Mouse (Mus musculus) CH12.LX (cell line): ENCODE measurements around the gene Btnl4. TPM values are rescaled to one million over a fixed set of nuclear protein-coding genes. Genes with fewer than 3 reads are reported as not detected.
"Not testable (repeated sequence)": the region's sequence is repeated elsewhere in the genome, so short reads cannot be mapped to it uniquely, and the experiment has no call there.

Experiments used
- DNase-seq: peaks from one replicate; pipeline ENCODE4 v3.0.0-alpha.2; 2013; ENCODE audit errors: extremely low read depth
- H3K27ac ChIP-seq: 2 replicates; pipeline ENCODE4 v1.5.1; 2012; ENCODE audit warnings: low read depth, mild to moderate bottlenecking, control low read depth, moderate library complexity; ENCODE audit not compliant: insufficient read depth
- H3K27me3 ChIP-seq: replicated peaks from 2 replicates; pipeline ENCODE3; 2012; ENCODE audit warnings: inconsistent platforms
- H3K36me3 ChIP-seq, 2 experiments: replicated peaks in 1 of 2; 2 replicates each; pipeline versions ENCODE3 to v1.6.1; 2012; ENCODE audit warnings: inconsistent platforms in 1 of 2, low read length in 1 of 2, mild to moderate bottlenecking in 1 of 2, mixed read lengths in 1 of 2, moderate library complexity in 1 of 2; ENCODE audit not compliant: control insufficient read depth in 1 of 2, insufficient read depth in 1 of 2
- H3K4me1 ChIP-seq, 2 experiments: 2 replicates each; pipeline ENCODE4 v1.6.1; 2012; ENCODE audit warnings: inconsistent platforms in 1 of 2, moderate library complexity in 1 of 2; ENCODE audit not compliant: insufficient read depth in 2 of 2, control insufficient read depth in 1 of 2
- H3K4me2 ChIP-seq: 2 replicates; pipeline ENCODE4 v1.6.1; 2012; ENCODE audit warnings: low read depth, mild to moderate bottlenecking, control low read depth; ENCODE audit not compliant: poor library complexity, insufficient read depth, severe bottlenecking
- H3K4me3 ChIP-seq, 3 experiments: fragments of 150-350 bp in 1 of 3; sonication (generic) in 1 of 3; replicated peaks in 1 of 3; 2 replicates each; pipeline versions ENCODE3 to v1.5.1; 2011 to 2012; ENCODE audit warnings: low read depth in 2 of 3, low read length in 2 of 3, mild to moderate bottlenecking in 2 of 3, moderate library complexity in 2 of 3, control low read depth in 1 of 3, improper control_type of control experiment in 1 of 3, inconsistent platforms in 1 of 3, mixed read lengths in 1 of 3; ENCODE audit not compliant: poor library complexity in 1 of 3
- H3K79me2 ChIP-seq: replicated peaks from 2 replicates; pipeline ENCODE4 v1.6.1; 2012; ENCODE audit warnings: mild to moderate bottlenecking, moderate library complexity; ENCODE audit not compliant: control insufficient read depth, poor library complexity, insufficient read depth, severe bottlenecking; ENCODE audit errors: extremely low read depth
- H3K9ac ChIP-seq: 2 replicates; pipeline ENCODE4 v1.6.1; 2012; ENCODE audit warnings: low read depth, mild to moderate bottlenecking, control low read depth, moderate library complexity; ENCODE audit not compliant: insufficient read depth
- H3K9me3 ChIP-seq: replicated peaks from 2 replicates; pipeline ENCODE3; 2012; ENCODE audit warnings: low read length, inconsistent platforms, mixed read lengths
- BHLHE40 ChIP-seq: IDR thresholded peaks from 2 replicates; pipeline ENCODE4 v1.6.1; 2011; ENCODE audit warnings: mild to moderate bottlenecking, low read depth, low read length, improper control_type of control experiment
- E2F4 ChIP-seq: IDR thresholded peaks from 2 replicates; pipeline ENCODE4 v1.6.1; 2011; ENCODE audit warnings: low read depth, low read length, improper control_type of control experiment; ENCODE audit not compliant: insufficient replicate concordance
- ETS1 ChIP-seq: conservative IDR thresholded peaks from 2 replicates; pipeline ENCODE4 v1.6.1; 2012; ENCODE audit warnings: low read depth, mild to moderate bottlenecking, inconsistent platforms, low read length, improper control_type of control experiment, moderate library complexity
- GABPA ChIP-seq: IDR thresholded peaks from 2 replicates; pipeline ENCODE4 v1.6.1; 2012; ENCODE audit warnings: low read depth, low read length, improper control_type of control experiment, inconsistent platforms; ENCODE audit not compliant: insufficient replicate concordance
- JUN ChIP-seq: IDR thresholded peaks from 2 replicates; pipeline ENCODE4 v1.6.1; 2011; ENCODE audit warnings: low read depth, mild to moderate bottlenecking, low read length, improper control_type of control experiment, moderate library complexity; ENCODE audit not compliant: insufficient read depth
- MAX ChIP-seq: IDR thresholded peaks from 2 replicates; pipeline ENCODE4 v1.6.1; 2011; ENCODE audit warnings: low read length, improper control_type of control experiment
- NRF1 ChIP-seq: IDR thresholded peaks from 2 replicates; pipeline ENCODE4 v1.6.1; 2014; ENCODE audit warnings: low read depth, mild to moderate bottlenecking, inconsistent platforms, low read length, improper control_type of control experiment, moderate library complexity
- POLR2A ChIP-seq: IDR thresholded peaks from 2 replicates; pipeline ENCODE4 v1.6.1; 2011; ENCODE audit warnings: low read depth, mild to moderate bottlenecking, improper control_type of control experiment, low read length
- SMC3 ChIP-seq: IDR thresholded peaks from 2 replicates; pipeline ENCODE4 v1.6.1; 2011; ENCODE audit warnings: low read depth, low read length, improper control_type of control experiment
- TCF12 ChIP-seq: IDR thresholded peaks from 2 replicates; pipeline ENCODE4 v1.6.1; 2014; ENCODE audit warnings: low read depth, mild to moderate bottlenecking, inconsistent platforms, low read length, improper control_type of control experiment
- UBTF ChIP-seq: IDR thresholded peaks from 2 replicates; pipeline ENCODE4 v1.6.1; 2012; ENCODE audit warnings: low read depth, mild to moderate bottlenecking, inconsistent platforms, low read length, improper control_type of control experiment, moderate library complexity
- USF1 ChIP-seq: IDR thresholded peaks from 2 replicates; pipeline ENCODE4 v1.6.1; 2014; ENCODE audit warnings: low read depth, mild to moderate bottlenecking, inconsistent platforms, low read length, improper control_type of control experiment
- dilution Hi-C: fragments of 300-500 bp; cut with MboI; formaldehyde crosslinking; loops from 2 replicates; pipeline ENCODE4 v1.14.3; 2020; ENCODE audit warnings: low sequenced_read_pairs; ENCODE audit not compliant: extremely low pct_unique_long_range_greater_than_20kb, extremely low pct_ligation_motif_present
- in situ Hi-C: fragments of 300-500 bp; cut with MboI; formaldehyde crosslinking; loops from 3 replicates; pipeline ENCODE4 v1.14.3; 2019; ENCODE audit warnings: low sequenced_read_pairs, low pct_ligation_motif_present, low pct_unique_long_range_greater_than_20kb, mixed read lengths
- polyA plus RNA-seq: library from polyadenylated mRNA; unstranded; fragments of >175 nt; gene quantifications from 2 replicates; pipeline ENCODE4 v1.2.1, GENCODE M21; 2012; ENCODE audit warnings: low read depth; ENCODE audit not compliant: insufficient read length
- total RNA-seq, 2 experiments: library from RNA; depleted of rRNA; stranded (reverse); fragments of 300-350 nt in 1 of 2; fragments of >200 nt in 1 of 2; gene quantifications; 2 replicates each; pipeline ENCODE4 v1.2.3; 2012 to 2014

Gene Btnl4
- total RNA-seq (2012; rRNA removed) (not detected in 2 replicates), total RNA-seq (2014; rRNA removed) (not detected in 2 replicates), polyA plus RNA-seq (not detected in 2 replicates)

DNA sequence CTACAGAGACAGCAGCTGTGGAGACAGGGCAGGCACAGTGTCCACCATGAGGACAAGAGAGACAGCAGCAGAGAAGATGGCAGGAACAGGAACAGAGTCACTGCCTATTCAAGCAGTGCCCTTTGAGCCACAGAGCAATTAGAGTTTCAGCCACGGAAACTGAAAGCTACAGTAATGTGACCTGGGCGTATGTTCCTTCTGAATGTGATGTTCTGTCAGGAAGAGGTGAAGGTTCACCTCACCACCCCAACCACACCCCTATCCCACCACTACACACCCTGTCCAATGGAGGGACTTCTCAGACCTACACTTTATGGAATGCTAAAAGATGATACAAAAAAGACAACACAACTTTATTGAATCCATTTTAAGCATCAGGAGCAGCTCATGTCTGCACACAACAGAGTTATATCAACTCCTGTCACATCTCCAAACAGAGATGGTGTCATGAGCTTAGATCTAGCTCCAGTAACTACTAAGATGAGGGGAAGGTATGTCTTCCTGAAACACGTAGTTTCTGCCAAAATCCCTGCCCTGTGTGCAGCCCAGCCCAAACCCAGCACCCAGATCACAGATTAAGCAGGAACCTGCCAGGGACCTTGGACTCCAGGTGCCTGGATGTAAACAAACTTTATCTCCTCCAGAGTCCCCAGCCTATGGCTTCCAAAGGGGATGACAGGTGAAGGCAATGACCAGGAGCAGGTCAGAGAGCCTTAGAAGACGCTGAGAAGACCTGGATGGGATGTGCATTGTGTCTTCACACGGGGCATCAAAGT lies at the start of gene Btnl4:
TSS of gene Btnl4 (minus strand) at position 81 of the 776 bp plus-strand sequence.
- H3K9me3 ChIP-seq, H3K27ac ChIP-seq, dilution Hi-C loops, DNase-seq, H3K9ac ChIP-seq, H3K4me2 ChIP-seq, H3K79me2 ChIP-seq, in situ Hi-C loops, H3K4me3 ChIP-seq, H3K4me1 ChIP-seq, H3K36me3 ChIP-seq: not testable (repeated sequence)
- peaks cover 41% of the 10 kb centered on the region for H3K27me3 ChIP-seq

DNA sequence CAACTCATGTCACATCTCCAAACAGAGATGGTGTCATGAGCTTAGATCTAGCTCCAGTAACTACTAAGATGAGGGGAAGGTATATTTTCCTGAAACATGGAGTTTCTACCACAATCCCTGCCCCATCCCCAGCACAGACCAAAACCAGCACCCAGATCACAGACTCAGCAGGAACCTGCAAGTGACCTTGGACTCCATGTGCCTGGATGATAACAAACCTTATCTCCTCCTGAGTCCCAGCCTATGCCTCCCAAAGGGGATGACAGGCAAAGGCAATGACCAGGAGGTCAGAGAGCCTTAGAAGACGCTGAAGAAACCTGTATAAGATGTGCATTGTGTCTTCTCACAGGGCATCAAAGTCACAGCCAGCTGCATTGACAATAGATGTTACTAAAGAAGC lies 41.9 kb upstream of the Btnl4 start:
- dilution Hi-C loops: no loop called here
- H3K79me2 ChIP-seq: no peaks in the 10 kb centered on the region
- H3K4me3 ChIP-seq: no peak overlapping the region
- no peaks in the 10 kb centered on the region for H3K4me1 ChIP-seq
- DNase-seq: no peak
- peaks cover 24% of the 10 kb centered on the region for H3K27me3 ChIP-seq
- no peak for TF ChIP-seq ETS1
- no peak for TF ChIP-seq GABPA
- TF ChIP-seq E2F4: no peak
- no peak for TF ChIP-seq UBTF
- no peak for TF ChIP-seq JUN
- no peak for TF ChIP-seq BHLHE40
- no peak for TF ChIP-seq MAX
- no peak for TF ChIP-seq SMC3
- TF ChIP-seq USF1: no peak
- TF ChIP-seq POLR2A: no peak
- TF ChIP-seq NRF1: no peak
- no peak for TF ChIP-seq TCF12
- TF ChIP-seq, all 38 proteins: peak for 0
- Histone ChIP-seq H3K27ac (no peak overlapping the region), H3K9me3 (no peaks in the 10 kb centered on the region), H3K4me2 (no peak overlapping the region), H3K9ac (no peak overlapping the region), H3K36me3 (no peaks in the 10 kb centered on the region)
- in situ Hi-C loops: loop anchor here (5.0 kb wide), 1 partner anchor 47 kb away; no protein-coding TSS in a partner anchor

DNA sequence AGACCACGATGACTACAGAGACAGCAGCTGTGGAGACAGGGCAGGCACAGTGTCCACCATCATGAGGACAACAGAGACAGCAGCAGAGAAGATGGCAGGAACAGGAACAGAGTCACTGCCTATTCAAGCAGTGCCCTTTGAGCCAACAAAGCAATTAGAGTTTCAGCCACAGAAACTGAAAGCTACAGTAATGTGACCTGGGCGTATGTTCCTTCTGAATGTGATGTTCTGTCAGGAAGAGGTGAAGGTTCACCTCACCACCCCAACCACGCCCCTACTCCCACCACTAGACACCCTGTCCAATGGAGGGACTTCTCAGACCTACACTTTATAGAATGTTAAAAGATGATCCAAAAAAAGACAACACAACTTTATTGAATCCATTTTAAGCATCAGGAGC lies 41.5 kb upstream of the Btnl4 start:
- H3K27ac ChIP-seq, DNase-seq, H3K36me3 ChIP-seq, H3K4me3 ChIP-seq, H3K9ac ChIP-seq, H3K4me2 ChIP-seq, H3K9me3 ChIP-seq, H3K79me2 ChIP-seq, H3K4me1 ChIP-seq, dilution Hi-C loops: not testable (repeated sequence)
- in situ Hi-C loops: loop anchor here (5.0 kb wide), 1 partner anchor 46 kb away; no protein-coding TSS in a partner anchor
- H3K27me3 ChIP-seq: peaks cover 24% of the 10 kb centered on the region
